35 mouse cellular contexts compared by ENCODE assay signal in the genomic region with DNA sequence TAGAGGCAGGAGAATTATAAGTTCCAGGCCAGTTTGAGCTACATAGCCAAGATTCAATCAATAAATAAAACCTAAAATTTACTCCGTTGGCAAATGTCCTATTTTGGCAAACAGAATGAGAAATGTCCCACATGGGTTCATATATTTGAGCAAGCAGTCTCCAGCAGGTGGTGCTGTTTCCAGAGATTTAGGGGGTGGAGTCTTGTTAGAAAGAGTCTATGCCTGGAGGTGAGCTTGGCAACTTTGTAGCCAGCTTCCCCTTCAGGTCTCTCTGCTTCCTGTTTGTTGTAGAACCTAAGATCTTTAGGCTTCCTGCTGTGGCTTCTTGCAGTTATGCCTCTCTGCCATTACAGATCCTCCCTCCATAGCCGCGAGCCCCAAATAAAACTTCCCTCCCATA. TPM values are rescaled to one million over a fixed set of nuclear protein-coding genes. Genes with fewer than 3 reads are reported as not detected.
A peak's percentile ranks its signal among the peaks of the same experiment; 100 is the strongest.
DNase-seq lines count a peak whose midpoint lies in the region; ATAC-seq and TF ChIP-seq lines count a peak whose summit lies in the region.
"Had no signal": no experiment of that assay in that cellular context is flagged by ENCODE, and none has a peak within 500 bp of the region (broad histone marks: within the 10 kb centered on the region; RNA-seq: fewer than 3 reads in every experiment).

No protein-coding gene starts in this region.

- H3K4me3 ChIP-seq in intestine, postnatal 0 days (ENCODE audit: low read depth, low read length): no peak overlapping the region
- H3K4me3 ChIP-seq in intestine, embryonic 15.5 days (replicated peaks): no peak overlapping the region
- no peak overlapping the region for H3K4me3 ChIP-seq in midbrain, postnatal 0 days (ENCODE audit: low read depth, low read length)
- H3K4me3 ChIP-seq in midbrain, embryonic 13.5 days (replicated peaks): no peak overlapping the region
- H3K4me3 ChIP-seq in heart, adult 2 months: no peak overlapping the region
- H3K4me3 ChIP-seq: embryonic facial prominence, embryonic 10.5 days; embryonic facial prominence, embryonic 15.5 days; forebrain, embryonic 12.5 days; heart, embryonic 12.5 days; hindbrain, embryonic 15.5 days; liver, embryonic 13.5 days; midbrain, embryonic 10.5 days; myocyte; neural tube, embryonic 12.5 days had no signal

- POLR2A ChIA-PET in Patski (lab: Charles Lee): no interaction called here

- TF ChIP-seq EP300 in heart, adult 2 months (IDR thresholded peaks at IDR 0.05; ENCODE audit: insufficient read depth, low read depth, low read length): no peak

- peak; percentile 34; the same call in 1 of the 2 replicates for TF ChIP-seq CTCF in intestine, postnatal 0 days (IDR thresholded peaks at IDR 0.05; ENCODE audit: low read depth)
- peak; percentile 42 for TF ChIP-seq CTCF in midbrain, postnatal 0 days (IDR thresholded peaks at IDR 0.05)
- TF ChIP-seq CTCF in Patski (IDR thresholded peaks at IDR 0.05): peak; percentile 24
- TF ChIP-seq CTCF in heart, adult 2 months (IDR thresholded peaks at IDR 0.05): no peak

- peaks cover 32% of the 10 kb centered on the region for H3K36me3 ChIP-seq in intestine, postnatal 0 days (ENCODE audit: control insufficient read depth, insufficient read depth)
- peaks cover 18% of the 10 kb centered on the region for H3K36me3 ChIP-seq in intestine, embryonic 15.5 days
- H3K36me3 ChIP-seq in midbrain, postnatal 0 days (ENCODE audit: insufficient read depth, low read length): peaks cover 9% of the 10 kb centered on the region; the same call in 1 of the 2 replicates
- peaks cover 31% of the 10 kb centered on the region for H3K36me3 ChIP-seq in midbrain, embryonic 13.5 days
- H3K36me3 ChIP-seq in heart, adult 2 months (ENCODE audit: control insufficient read depth, insufficient read depth, low read length): no peaks in the 10 kb centered on the region

- H3K27me3 ChIP-seq in intestine, postnatal 0 days (replicated peaks; ENCODE audit: control insufficient read depth, insufficient read depth, low read length): no peaks in the 10 kb centered on the region
- no peaks in the 10 kb centered on the region for H3K27me3 ChIP-seq in intestine, embryonic 15.5 days (replicated peaks)
- H3K27me3 ChIP-seq in midbrain, postnatal 0 days (ENCODE audit: insufficient read depth, low read length): no peaks in the 10 kb centered on the region
- H3K27me3 ChIP-seq in midbrain, embryonic 13.5 days: no peaks in the 10 kb centered on the region
- no peaks in the 10 kb centered on the region for H3K27me3 ChIP-seq in Patski
- no peaks in the 10 kb centered on the region for H3K27me3 ChIP-seq in heart, adult 2 months (ENCODE audit: control insufficient read depth, insufficient read depth, low read length)
- H3K27me3 ChIP-seq: embryonic facial prominence, embryonic 15.5 days; forebrain, embryonic 12.5 days; heart, embryonic 12.5 days; hindbrain, embryonic 15.5 days; liver, embryonic 13.5 days; neural tube, embryonic 12.5 days had no signal

- no peak overlapping the region for H3K9ac ChIP-seq in intestine, postnatal 0 days (ENCODE audit: low read depth, low read length)
- no peak overlapping the region for H3K9ac ChIP-seq in intestine, embryonic 15.5 days
- H3K9ac ChIP-seq in midbrain, postnatal 0 days (replicated peaks; ENCODE audit: low read length, poor library complexity, severe bottlenecking): no peak overlapping the region
- H3K9ac ChIP-seq in midbrain, embryonic 13.5 days (replicated peaks): no peak overlapping the region
- no peak overlapping the region for H3K9ac ChIP-seq in heart, adult 2 months (ENCODE audit: low read depth, low read length)
- H3K9ac ChIP-seq: embryonic facial prominence, embryonic 15.5 days; forebrain, embryonic 12.5 days; heart, embryonic 12.5 days; hindbrain, embryonic 15.5 days; liver, embryonic 13.5 days; neural tube, embryonic 12.5 days had no signal

- intact Hi-C loops in heart, adult 2 months (cut with DNase I): no loop called here

- H3K4me1 ChIP-seq in intestine, postnatal 0 days (replicated peaks; ENCODE audit: control insufficient read depth, insufficient read depth, low read length): no peaks in the 10 kb centered on the region
- H3K4me1 ChIP-seq in intestine, embryonic 15.5 days (replicated peaks): no peaks in the 10 kb centered on the region
- H3K4me1 ChIP-seq in midbrain, postnatal 0 days (ENCODE audit: insufficient read depth, low read length): no peaks in the 10 kb centered on the region
- H3K4me1 ChIP-seq in midbrain, embryonic 13.5 days (replicated peaks): no peaks in the 10 kb centered on the region
- H3K4me1 ChIP-seq in heart, adult 2 months (ENCODE audit: control insufficient read depth, insufficient read depth, low read length): no peaks in the 10 kb centered on the region
- H3K4me1 ChIP-seq: embryonic facial prominence, embryonic 10.5 days; embryonic facial prominence, embryonic 15.5 days; forebrain, embryonic 12.5 days; heart, embryonic 12.5 days; hindbrain, embryonic 15.5 days; liver, embryonic 13.5 days; midbrain, embryonic 10.5 days; neural tube, embryonic 12.5 days had no signal

- 100% methylated on average over 3 of the region's 3 CpGs for WGBS in intestine, postnatal 0 days
- WGBS in intestine, embryonic 15.5 days: 92% methylated on average over 3 of the region's 3 CpGs
- 98% methylated on average over 3 of the region's 3 CpGs for WGBS in midbrain, postnatal 0 days
- 96% methylated on average over 3 of the region's 3 CpGs for WGBS in midbrain, embryonic 13.5 days
- 90% methylated on average over 3 of the region's 3 CpGs for WGBS in heart, adult 2 months

- in situ Hi-C loops in Patski (cut with MboI; ENCODE audit: low pct_unique_long_range_greater_than_20kb): no loop called here

- CTCF ChIA-PET in Patski (lab: Charles Lee): interaction anchor here (1.1 to 1.5 kb wide), 2 partner anchors 11 to 180 kb away, joined by 3 to 5 read pairs; no protein-coding TSS in a partner anchor

- no peak overlapping the region for H3K4me2 ChIP-seq in intestine, postnatal 0 days (replicated peaks; ENCODE audit: low read depth)
- no peak overlapping the region for H3K4me2 ChIP-seq in intestine, embryonic 15.5 days (replicated peaks)
- no peak overlapping the region for H3K4me2 ChIP-seq in midbrain, postnatal 0 days (ENCODE audit: low read depth, low read length, poor library complexity, severe bottlenecking)
- H3K4me2 ChIP-seq in midbrain, embryonic 13.5 days (replicated peaks): no peak overlapping the region
- H3K4me2 ChIP-seq: embryonic facial prominence, embryonic 15.5 days; forebrain, embryonic 12.5 days; heart, embryonic 12.5 days; hindbrain, embryonic 15.5 days; liver, embryonic 13.5 days; neural tube, embryonic 12.5 days had no signal

- no peak for TF ChIP-seq POLR2A in heart, adult 2 months (IDR thresholded peaks at IDR 0.05; ENCODE audit: insufficient read depth, low read depth, low read length)

- ATAC-seq in intestine, postnatal 0 days: no peak
- ATAC-seq in intestine, embryonic 15.5 days: no peak
- ATAC-seq in midbrain, postnatal 0 days (ENCODE audit: low FRiP score): no peak
- ATAC-seq in midbrain, embryonic 13.5 days: no peak
- ATAC-seq in Patski: no peak
- ATAC-seq: midbrain, embryonic 16.5 days had no signal

- H3K79me2 ChIP-seq in heart, adult 2 months (replicated peaks; ENCODE audit: control insufficient read depth, insufficient read depth, low read length): no peaks in the 10 kb centered on the region

- H3K27ac ChIP-seq in intestine, postnatal 0 days (ENCODE audit: low read depth, low read length): no peak overlapping the region
- H3K27ac ChIP-seq in intestine, embryonic 15.5 days: no peak overlapping the region
- H3K27ac ChIP-seq in midbrain, postnatal 0 days (ENCODE audit: low read depth, low read length): no peak overlapping the region
- H3K27ac ChIP-seq in midbrain, embryonic 13.5 days: no peak overlapping the region
- H3K27ac ChIP-seq in heart, adult 2 months: no peak overlapping the region
- H3K27ac ChIP-seq: embryonic facial prominence, embryonic 10.5 days; embryonic facial prominence, embryonic 15.5 days; forebrain, embryonic 12.5 days; hindbrain, embryonic 15.5 days; liver, embryonic 13.5 days; midbrain, embryonic 10.5 days; neural tube, embryonic 12.5 days had no signal

- no peak for DNase-seq in midbrain, postnatal 0 days (ENCODE audit: low spot score)
- DNase-seq in Patski (ENCODE audit: low read depth, low spot score): no peak
- no peak for DNase-seq in heart, adult 2 months
- DNase-seq in adrenal gland, adult 2 months: no peak
- DNase-seq: adrenal gland, adult 8-10 months; cerebellum, adult 2 months; gastrocnemius, postnatal 36 days; heart, adult 18-20 months; kidney, adult 8-10 months; kidney, postnatal 10 days; left cerebral cortex, postnatal 4 days; liver, embryonic 13.5 days; lung, adult 18-20 months; lung, postnatal 14 days; right cerebral cortex, adult 18-20 months; spleen, adult 18-20 months; thymus, postnatal 4 days had no signal

- H3K9me3 ChIP-seq in intestine, postnatal 0 days (ENCODE audit: control insufficient read depth): no peaks in the 10 kb centered on the region
- H3K9me3 ChIP-seq in intestine, embryonic 15.5 days: no peaks in the 10 kb centered on the region
- no peaks in the 10 kb centered on the region for H3K9me3 ChIP-seq in midbrain, postnatal 0 days (ENCODE audit: low read length)
- no peaks in the 10 kb centered on the region for H3K9me3 ChIP-seq in midbrain, embryonic 13.5 days
- H3K9me3 ChIP-seq: embryonic facial prominence, embryonic 10.5 days; embryonic facial prominence, embryonic 15.5 days; forebrain, embryonic 12.5 days; hindbrain, embryonic 15.5 days; neural tube, embryonic 12.5 days had no signal

RNA-seq across cellular contexts. Expression of gene Mtnr1a, which starts 13.4 kb away (rescaled TPM):
- polyA plus RNA-seq in intestine, postnatal 0 days (2015; fragmentation: Nextera tagmentation; extraction: Ambion mirVana): 0.18 TPM in 1 of 2 replicates, not detected in the other
- 0.26 and 0.28 TPM in 2 replicates for polyA plus RNA-seq in intestine, embryonic 15.5 days (2015; fragmentation: Nextera tagmentation; extraction: Ambion mirVana)
- 0.52 and 0.77 TPM in 2 replicates for total RNA-seq in midbrain, postnatal 0 days (2014; rRNA removed)
- 0.10 and 0.49 TPM in 2 replicates for polyA plus RNA-seq in midbrain, postnatal 0 days (2015; fragmentation: Nextera tagmentation; extraction: Ambion mirVana)
- 0.45 and 0.62 TPM in 2 replicates for polyA plus RNA-seq in midbrain, embryonic 13.5 days (2015; fragmentation: Nextera tagmentation; extraction: Ambion mirVana)
- not detected for polyA plus RNA-seq in Patski (2021)
- total RNA-seq in heart, adult 2 months (2021): not detected
- not detected in 2 replicates for polyA plus RNA-seq in heart, adult 2 months (2012; rRNA removed)
- not detected for total RNA-seq in adrenal gland, adult 2 months (2021)
- polyA plus RNA-seq in adrenal gland, adult 2 months (2012; rRNA removed): not detected in 2 replicates
- total RNA-seq: adrenal gland, adult 8-10 months; gastrocnemius, adult 18-20 months; gastrocnemius, postnatal 36 days; heart, adult 18-20 months; hematopoietic stem cell, adult 5-6 weeks; layer of hippocampus, postnatal 10 days; left cerebral cortex, adult 8-10 months; left cerebral cortex, postnatal 4 days had no signal
- polyA plus RNA-seq: embryonic facial prominence, embryonic 15.5 days; heart, embryonic 12.5 days; heart, postnatal 0 days; liver, embryonic 13.5 days; myocyte; thymus, postnatal 0 days had no signal
